ENCODE assay signal across 25 mouse cellular contexts in the genomic region with DNA sequence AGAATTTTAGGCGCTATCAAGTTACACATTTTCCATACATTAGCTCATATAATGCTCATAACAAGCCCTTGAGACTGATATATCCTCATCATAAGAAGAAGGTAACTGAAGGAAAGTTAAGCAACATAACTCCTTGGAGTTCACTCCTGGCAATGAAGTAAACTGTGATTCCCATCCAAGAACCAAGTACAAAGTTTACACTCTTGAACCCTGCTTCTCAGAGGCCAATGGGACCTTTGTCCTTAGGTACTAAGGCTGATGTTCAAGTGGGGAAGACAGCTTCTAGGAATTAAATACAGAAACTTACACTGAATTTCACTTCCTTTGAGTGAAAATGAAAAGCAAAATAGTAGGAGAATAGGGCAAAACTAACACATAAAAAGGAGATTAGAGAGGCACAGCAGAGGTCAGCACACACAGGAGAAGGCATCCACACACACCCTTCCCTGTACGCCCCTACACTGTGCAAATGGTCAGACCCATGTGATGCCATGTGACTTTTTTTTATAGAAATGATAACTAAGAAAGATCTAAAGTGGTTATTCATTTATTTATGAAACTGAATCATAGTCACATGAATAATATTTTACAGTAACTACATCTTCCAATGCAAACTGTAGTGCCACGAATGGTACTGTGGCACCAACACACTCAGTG.
DNase-seq lines count a peak whose midpoint lies in the region; ATAC-seq and TF ChIP-seq lines count a peak whose summit lies in the region.
"Had no signal": no experiment of that assay in that cellular context is flagged by ENCODE, and none has a peak within 500 bp of the region (broad histone marks: within the 10 kb centered on the region; RNA-seq: fewer than 3 reads in every experiment).

No protein-coding gene starts in this region.

- H3K27me3 ChIP-seq in embryonic facial prominence, embryonic 14.5 days (replicated peaks; ENCODE audit: control insufficient read depth, insufficient read depth, low read length), result no peaks in the 10 kb centered on the region
- H3K27me3 ChIP-seq in embryonic facial prominence, embryonic 10.5 days (replicated peaks; ENCODE audit: low read depth, poor library complexity, severe bottlenecking), result no peaks in the 10 kb centered on the region
- H3K27me3 ChIP-seq in kidney, adult 2 months (replicated peaks; ENCODE audit: control insufficient read depth, insufficient read depth, low read length), result no peaks in the 10 kb centered on the region
- H3K27me3 ChIP-seq in limb, embryonic 14.5 days (ENCODE audit: control insufficient read depth, insufficient read depth, low read length), result no peaks in the 10 kb centered on the region
- no peaks in the 10 kb centered on the region for H3K27me3 ChIP-seq in limb, embryonic 10.5 days (ENCODE audit: low read depth, poor library complexity, severe bottlenecking)
- H3K27me3 ChIP-seq: embryonic facial prominence, embryonic 15.5 days; hindbrain, embryonic 12.5 days; hindbrain, embryonic 15.5 days had no signal

- H3K9ac ChIP-seq in embryonic facial prominence, embryonic 14.5 days (ENCODE audit: low read depth, low read length), result no peak overlapping the region
- H3K9ac ChIP-seq in limb, embryonic 14.5 days (ENCODE audit: low read depth, low read length, severe bottlenecking), result no peak overlapping the region
- H3K9ac ChIP-seq: embryonic facial prominence, embryonic 15.5 days; forebrain, postnatal 0 days; hindbrain, embryonic 12.5 days; hindbrain, embryonic 15.5 days had no signal

- peak; percentile 5 for DNase-seq in embryonic facial prominence, embryonic 14.5 days (ENCODE audit: low spot score)
- DNase-seq in embryonic facial prominence, embryonic 10.5 days (ENCODE audit: low spot score), result no peak
- DNase-seq in kidney, adult 2 months, result peak; percentile 87
- no peak for DNase-seq in kidney, postnatal 10 days
- DNase-seq in limb, embryonic 14.5 days (ENCODE audit: low spot score), result peak; percentile 9
- DNase-seq in limb, embryonic 10.5 days (ENCODE audit: low spot score), result no peak
- peak; percentile 30 to 57 for DNase-seq in kidney, postnatal 36 days
- DNase-seq in lung, postnatal 36 days, result no peak
- DNase-seq: adrenal gland, adult 8-10 months; adrenal gland, postnatal 25 days; cerebellum, adult 11-12 months; cerebellum, adult 8-10 months; cerebellum, postnatal 10 days; cerebellum, postnatal 36 days; embryo, embryonic 11 days; forebrain, postnatal 0 days; gastrocnemius, adult 2 months; gastrocnemius, postnatal 14 days; heart, adult 18-20 months had no signal

- no peak overlapping the region for H3K27ac ChIP-seq in embryonic facial prominence, embryonic 14.5 days (replicated peaks; ENCODE audit: low read depth, low read length)
- no peak overlapping the region for H3K27ac ChIP-seq in embryonic facial prominence, embryonic 10.5 days (replicated peaks)
- peak overlapping the region; percentile 9; the same call in 1 of the 2 replicates for H3K27ac ChIP-seq in kidney, adult 2 months (ENCODE audit: insufficient read depth, low read depth, low read length)
- H3K27ac ChIP-seq in limb, embryonic 14.5 days (replicated peaks; ENCODE audit: low read depth, low read length), result no peak overlapping the region
- H3K27ac ChIP-seq in limb, embryonic 10.5 days, result no peak overlapping the region
- H3K27ac ChIP-seq: embryonic facial prominence, embryonic 15.5 days; gastrocnemius, adult 2 months; hindbrain, embryonic 12.5 days; hindbrain, embryonic 15.5 days had no signal

- ATAC-seq in embryonic facial prominence, embryonic 14.5 days (ENCODE audit: low read depth), result no peak
- no peak for ATAC-seq in limb, embryonic 14.5 days (ENCODE audit: low FRiP score, low read depth)
- ATAC-seq: activated CD4-positive, CD25-positive, alpha-beta regulatory T cell, adult 4 months; forebrain, embryonic 14.5 days; forebrain, postnatal 0 days had no signal

- 85% methylated on average over 3 of the region's 3 CpGs for WGBS in embryonic facial prominence, embryonic 14.5 days
- 93% methylated on average over 3 of the region's 3 CpGs for WGBS in embryonic facial prominence, embryonic 10.5 days
- 84% methylated on average over 3 of the region's 3 CpGs for WGBS in kidney, adult 2 months
- 81% methylated on average over 3 of the region's 3 CpGs for WGBS in limb, embryonic 14.5 days
- WGBS in limb, embryonic 10.5 days, result 86% methylated on average over 3 of the region's 3 CpGs

- no peak for TF ChIP-seq POLR2A in kidney, adult 2 months (IDR thresholded peaks at IDR 0.05; ENCODE audit: low read depth, low read length)
- TF ChIP-seq POLR2A in limb, embryonic 14.5 days (IDR thresholded peaks at IDR 0.05; ENCODE audit: borderline replicate concordance, extremely low read depth, insufficient read depth, insufficient read length), result no peak

- no peaks in the 10 kb centered on the region for H3K9me3 ChIP-seq in embryonic facial prominence, embryonic 14.5 days (ENCODE audit: control insufficient read depth, low read length)
- H3K9me3 ChIP-seq in embryonic facial prominence, embryonic 10.5 days, result no peaks in the 10 kb centered on the region
- H3K9me3 ChIP-seq in limb, embryonic 14.5 days (ENCODE audit: control insufficient read depth, low read length), result no peaks in the 10 kb centered on the region
- no peaks in the 10 kb centered on the region for H3K9me3 ChIP-seq in limb, embryonic 10.5 days (replicated peaks)
- H3K9me3 ChIP-seq: embryonic facial prominence, embryonic 15.5 days; hindbrain, embryonic 12.5 days; hindbrain, embryonic 15.5 days had no signal

- no peaks in the 10 kb centered on the region for H3K4me1 ChIP-seq in embryonic facial prominence, embryonic 14.5 days (ENCODE audit: control insufficient read depth, insufficient read depth, low read length)
- H3K4me1 ChIP-seq in embryonic facial prominence, embryonic 10.5 days, result no peaks in the 10 kb centered on the region
- peaks cover 5% of the 10 kb centered on the region; the same call in 1 of the 2 replicates for H3K4me1 ChIP-seq in kidney, adult 2 months (ENCODE audit: control insufficient read depth, insufficient read depth, low read length)
- no peaks in the 10 kb centered on the region for H3K4me1 ChIP-seq in limb, embryonic 14.5 days (ENCODE audit: control insufficient read depth, insufficient read depth, low read length)
- H3K4me1 ChIP-seq in limb, embryonic 10.5 days, result no peaks in the 10 kb centered on the region
- H3K4me1 ChIP-seq: embryonic facial prominence, embryonic 15.5 days; hindbrain, embryonic 12.5 days; hindbrain, embryonic 15.5 days had no signal

- no peak overlapping the region for H3K4me3 ChIP-seq in embryonic facial prominence, embryonic 14.5 days (ENCODE audit: low read depth, low read length)
- H3K4me3 ChIP-seq in embryonic facial prominence, embryonic 10.5 days, result no peak overlapping the region
- no peak overlapping the region for H3K4me3 ChIP-seq in kidney, adult 2 months (ENCODE audit: insufficient read depth, low read depth, low read length)
- H3K4me3 ChIP-seq in limb, embryonic 14.5 days (replicated peaks; ENCODE audit: low read length), result no peak overlapping the region
- H3K4me3 ChIP-seq in limb, embryonic 10.5 days, result no peak overlapping the region
- H3K4me3 ChIP-seq: embryonic facial prominence, embryonic 15.5 days; gastrocnemius, adult 2 months; hindbrain, embryonic 12.5 days; hindbrain, embryonic 15.5 days had no signal

- H3K4me2 ChIP-seq in embryonic facial prominence, embryonic 14.5 days (ENCODE audit: low read depth, low read length), result no peak overlapping the region
- H3K4me2 ChIP-seq in limb, embryonic 14.5 days (replicated peaks; ENCODE audit: low read depth, low read length, severe bottlenecking), result no peak overlapping the region
- H3K4me2 ChIP-seq: embryonic facial prominence, embryonic 15.5 days; heart, embryonic 11.5 days; hindbrain, embryonic 12.5 days; hindbrain, embryonic 15.5 days had no signal

- TF ChIP-seq CTCF in kidney, adult 2 months (conservative IDR thresholded peaks at IDR 0.05; ENCODE audit: insufficient read depth, insufficient read length, low read depth, low read length), result no peak

- H3K36me3 ChIP-seq in embryonic facial prominence, embryonic 14.5 days (ENCODE audit: control insufficient read depth, insufficient read depth, low read length), result no peaks in the 10 kb centered on the region
- H3K36me3 ChIP-seq in embryonic facial prominence, embryonic 10.5 days (replicated peaks), result no peaks in the 10 kb centered on the region
- H3K36me3 ChIP-seq in kidney, adult 2 months (ENCODE audit: control insufficient read depth, insufficient read depth, low read length), result no peaks in the 10 kb centered on the region
- H3K36me3 ChIP-seq in limb, embryonic 14.5 days (ENCODE audit: control insufficient read depth, insufficient read depth, low read length), result no peaks in the 10 kb centered on the region
- no peaks in the 10 kb centered on the region for H3K36me3 ChIP-seq in limb, embryonic 10.5 days
- H3K36me3 ChIP-seq: embryonic facial prominence, embryonic 15.5 days; hindbrain, embryonic 12.5 days; hindbrain, embryonic 15.5 days had no signal

Comparison
In these comparisons a context has a peak if more than half of its experiments do, and no peak if none do; other contexts are left out.
1. DNase-seq: peak in embryonic facial prominence, embryonic 14.5 days (single experiment), kidney, adult 2 months (single experiment), limb, embryonic 14.5 days (single experiment) and kidney, postnatal 36 days (2 of 2); none in embryonic facial prominence, embryonic 10.5 days (single experiment), kidney, postnatal 10 days (single experiment), limb, embryonic 10.5 days (single experiment) and lung, postnatal 36 days (single experiment).